Mouse (Mus musculus) CH12.LX (cell line): ENCODE measurements at regions not wholly inside any gene's neighbourhood (a gene's known extent, or its start where the extent isn't known, plus 50 kb on each side); places are given as distances from the start of the nearest gene placed in this dataset.

Experiments
- CHD1 ChIP-seq: IDR thresholded peaks from 2 replicates; pipeline ENCODE4 v1.6.1; 2012; ENCODE audit warnings: low read depth, low read length, improper control_type of control experiment, inconsistent platforms
- CTCF ChIP-seq, 2 experiments: IDR thresholded peaks in 1 of 2; conservative IDR thresholded peaks in 1 of 2; 2 replicates each; pipeline ENCODE4 v1.5.1; 2011 to 2012; ENCODE audit warnings: low read depth in 2 of 2, low read length in 2 of 2, improper control_type of control experiment in 1 of 2, inconsistent platforms in 1 of 2, mild to moderate bottlenecking in 1 of 2, moderate library complexity in 1 of 2
- EP300 ChIP-seq: IDR thresholded peaks from 2 replicates; pipeline ENCODE4 v1.6.1; 2011; ENCODE audit warnings: low read length, improper control_type of control experiment
- JUND ChIP-seq: conservative IDR thresholded peaks from 2 replicates; pipeline ENCODE4 v1.6.1; 2011; ENCODE audit warnings: low read depth, low read length, improper control_type of control experiment
- KAT2A ChIP-seq: IDR thresholded peaks from 2 replicates; pipeline ENCODE4 v1.6.1; 2012; ENCODE audit warnings: low read length, improper control_type of control experiment, inconsistent platforms; ENCODE audit not compliant: insufficient replicate concordance
- MYC ChIP-seq: IDR thresholded peaks from 2 replicates; pipeline ENCODE4 v1.6.1; 2011; ENCODE audit warnings: low read depth, mild to moderate bottlenecking, improper control_type of control experiment, low read length
- ZMIZ1 ChIP-seq: IDR thresholded peaks from 2 replicates; pipeline ENCODE4 v1.6.1; 2012; ENCODE audit warnings: low read depth, mild to moderate bottlenecking, inconsistent platforms, low read length, improper control_type of control experiment

- no peak for TF ChIP-seq CTCF (conservative IDR thresholded peaks at IDR 0.05 in 1 of 2, IDR thresholded peaks at IDR 0.05 in 1 of 2; ENCODE audit: low read depth in 2 of 2, low read length in 2 of 2)
- no peak for TF ChIP-seq CHD1
- TF ChIP-seq EP300 = no peak
- TF ChIP-seq MYC = no peak
- TF ChIP-seq ZMIZ1 = no peak
- TF ChIP-seq KAT2A = no peak
- no peak for TF ChIP-seq JUND
Observed at GRCm38 (mm10) chr15:93655243-93655642, 59.6 kb upstream of the Prickle1 start.
